In the genomic region with DNA sequence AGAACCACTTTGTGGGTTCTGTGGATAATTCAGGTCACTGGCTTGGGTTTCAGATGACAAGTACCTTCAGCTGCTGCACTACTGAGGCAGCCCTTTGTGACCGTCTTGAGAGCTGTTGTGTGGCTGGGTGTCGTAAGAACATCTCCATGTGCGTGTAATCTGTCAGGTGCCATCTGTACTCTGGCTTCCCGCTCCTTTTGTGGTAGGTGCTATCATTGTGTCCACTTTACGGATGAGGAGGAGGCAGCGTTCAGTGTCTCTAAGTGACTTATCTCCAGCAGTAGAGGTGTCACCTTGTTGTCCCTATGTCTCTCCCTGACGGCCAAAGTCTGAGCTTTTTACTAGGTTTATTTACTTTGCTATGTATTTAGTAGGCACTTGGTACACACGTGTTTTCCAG, we compare ENCODE assay signal across 32 mouse cellular contexts. TPM values are rescaled to one million over a fixed set of nuclear protein-coding genes. Genes with fewer than 3 reads are reported as not detected.
A peak's percentile ranks its signal among the peaks of the same experiment; 100 is the strongest.
DNase-seq lines count a peak whose midpoint lies in the region; ATAC-seq lines count a peak whose summit lies in the region.
"Had no signal": no experiment of that assay in that cellular context is flagged by ENCODE, and none has a peak within 500 bp of the region (broad histone marks: within the 10 kb centered on the region; RNA-seq: fewer than 3 reads in every experiment).

No protein-coding gene starts in this region.

- no peak overlapping the region for H3K9ac ChIP-seq in intestine, embryonic 15.5 days
- H3K9ac ChIP-seq in liver, embryonic 13.5 days, result peak overlapping the region; percentile 19; the same call in 1 of the 2 replicates
- H3K9ac ChIP-seq: forebrain, embryonic 15.5 days; limb, embryonic 13.5 days; lung, embryonic 15.5 days; midbrain, embryonic 12.5 days; stomach, embryonic 15.5 days had no signal

- peaks cover 79% of the 10 kb centered on the region for H3K4me1 ChIP-seq in megakaryocyte, embryonic 14.5 days
- H3K4me1 ChIP-seq in intestine, embryonic 15.5 days (replicated peaks), result peaks cover 13% of the 10 kb centered on the region
- peaks cover 87% of the 10 kb centered on the region for H3K4me1 ChIP-seq in liver, embryonic 13.5 days (replicated peaks)
- H3K4me1 ChIP-seq in limb, embryonic 10.5 days, result peaks cover 30% of the 10 kb centered on the region

- H3K27ac ChIP-seq in intestine, embryonic 15.5 days, result 0 out of 2 replicates have a peak overlapping the region, but pooled peaks have one; percentile 38
- peak overlapping the region; percentile 88 for H3K27ac ChIP-seq in liver, embryonic 13.5 days
- H3K27ac ChIP-seq in limb, embryonic 10.5 days, result no peak overlapping the region
- H3K27ac ChIP-seq: forebrain, embryonic 15.5 days; limb, embryonic 13.5 days; lung, embryonic 15.5 days; midbrain, embryonic 12.5 days had no signal

- WGBS in intestine, embryonic 15.5 days, result 59% methylated on average over 8 of the region's 8 CpGs
- 9% methylated on average over 8 of the region's 8 CpGs for WGBS in liver, embryonic 13.5 days (ENCODE audit: insufficient replicate concordance)
- 84% methylated on average over 8 of the region's 8 CpGs for WGBS in limb, embryonic 10.5 days

- H3K36me3 ChIP-seq in megakaryocyte, embryonic 14.5 days (replicated peaks; ENCODE audit: low read length), result peaks cover 8% of the 10 kb centered on the region
- no peaks in the 10 kb centered on the region for H3K36me3 ChIP-seq in intestine, embryonic 15.5 days
- no peaks in the 10 kb centered on the region for H3K36me3 ChIP-seq in liver, embryonic 13.5 days
- H3K36me3 ChIP-seq in limb, embryonic 10.5 days, result peaks cover 2% of the 10 kb centered on the region; the same call in 1 of the 2 replicates
- H3K36me3 ChIP-seq: forebrain, embryonic 15.5 days; limb, embryonic 13.5 days; lung, embryonic 15.5 days; midbrain, embryonic 12.5 days; stomach, embryonic 15.5 days had no signal

- no peaks in the 10 kb centered on the region for H3K9me3 ChIP-seq in megakaryocyte, embryonic 14.5 days
- no peaks in the 10 kb centered on the region for H3K9me3 ChIP-seq in intestine, embryonic 15.5 days
- H3K9me3 ChIP-seq in liver, embryonic 13.5 days (replicated peaks), result no peaks in the 10 kb centered on the region
- no peaks in the 10 kb centered on the region for H3K9me3 ChIP-seq in limb, embryonic 10.5 days (replicated peaks)
- H3K9me3 ChIP-seq: forebrain, embryonic 15.5 days; limb, embryonic 13.5 days; lung, embryonic 15.5 days; midbrain, embryonic 12.5 days; stomach, embryonic 15.5 days had no signal

- no peak for ATAC-seq in megakaryocyte, adult 5-6 weeks (ENCODE audit: poor library complexity, severe bottlenecking)
- ATAC-seq in intestine, embryonic 15.5 days, result no peak
- ATAC-seq in liver, embryonic 13.5 days (ENCODE audit: low read depth), result no peak
- peak; percentile 67 for ATAC-seq in megakaryocyte-erythroid progenitor cell, adult 5-6 weeks (replicated peaks; ENCODE audit: low FRiP score, low TSS enrichment, poor library complexity, severe bottlenecking)
- ATAC-seq: forebrain, embryonic 15.5 days had no signal

- H3K4me2 ChIP-seq in intestine, embryonic 15.5 days (replicated peaks), result no peak overlapping the region
- peak overlapping the region; percentile 18; the same call in 1 of the 2 replicates for H3K4me2 ChIP-seq in liver, embryonic 13.5 days
- H3K4me2 ChIP-seq: forebrain, embryonic 15.5 days; heart, embryonic 11.5 days; limb, embryonic 13.5 days; lung, embryonic 15.5 days; midbrain, embryonic 12.5 days; stomach, embryonic 15.5 days had no signal

- no peaks in the 10 kb centered on the region for H3K27me3 ChIP-seq in megakaryocyte, embryonic 14.5 days (replicated peaks)
- H3K27me3 ChIP-seq in intestine, embryonic 15.5 days (replicated peaks), result no peaks in the 10 kb centered on the region
- no peaks in the 10 kb centered on the region for H3K27me3 ChIP-seq in liver, embryonic 13.5 days
- no peaks in the 10 kb centered on the region for H3K27me3 ChIP-seq in limb, embryonic 10.5 days (ENCODE audit: low read depth, poor library complexity, severe bottlenecking)
- H3K27me3 ChIP-seq: forebrain, embryonic 15.5 days; limb, embryonic 13.5 days; lung, embryonic 15.5 days; midbrain, embryonic 12.5 days; stomach, embryonic 15.5 days had no signal

- DNase-seq in liver, embryonic 13.5 days, result no peak
- DNase-seq in spleen, adult 18-20 months, result no peak
- DNase-seq in gastrocnemius, adult 18-20 months (ENCODE audit: low spot score), result no peak
- DNase-seq in limb, embryonic 10.5 days (ENCODE audit: low spot score), result no peak
- DNase-seq: adrenal gland, postnatal 10 days; cerebellum, adult 2 months; gastrocnemius, postnatal 10 days; kidney, adult 9 months; kidney, postnatal 25 days; lung, postnatal 36 days; right cerebral cortex, postnatal 14 days; thymus, adult 18-20 months had no signal

- peak overlapping the region; percentile 28 for H3K4me3 ChIP-seq in megakaryocyte, embryonic 14.5 days (replicated peaks)
- H3K4me3 ChIP-seq in intestine, embryonic 15.5 days (replicated peaks), result no peak overlapping the region
- H3K4me3 ChIP-seq in liver, embryonic 13.5 days (replicated peaks), result no peak overlapping the region
- H3K4me3 ChIP-seq in limb, embryonic 10.5 days, result no peak overlapping the region
- H3K4me3 ChIP-seq: forebrain, embryonic 15.5 days; limb, embryonic 13.5 days; lung, embryonic 15.5 days; midbrain, embryonic 12.5 days; stomach, embryonic 15.5 days had no signal

RNA-seq across cellular contexts. Expression of a gene that starts 7.3 kb away (rescaled TPM):
- 6.7 and 20.0 TPM in 2 replicates for polyA plus RNA-seq in megakaryocyte, embryonic 14.5 days (2012; ENCODE audit: insufficient read depth, low replicate concordance)
- 14.0 and 21.5 TPM in 2 replicates for total RNA-seq in megakaryocyte, adult 5-6 weeks (2015)
- 69.7 and 84.8 TPM in 2 replicates for total RNA-seq in megakaryocyte, adult 5-6 weeks (2017)
- 27.7 and 32.1 TPM in 2 replicates for polyA plus RNA-seq in intestine, embryonic 15.5 days (2015; fragmentation: Nextera tagmentation; extraction: Ambion mirVana)
- polyA plus RNA-seq in liver, embryonic 13.5 days (2015; fragmentation: Nextera tagmentation; extraction: Ambion mirVana), result 17.3 and 21.8 TPM in 2 replicates
- total RNA-seq in megakaryocyte-erythroid progenitor cell, adult 5-6 weeks (2014; fragmentation: Nextera tagmentation), result 69.3 and 99.2 TPM in 2 replicates
- 84.3 and 107 TPM in 2 replicates for total RNA-seq in megakaryocyte-erythroid progenitor cell, adult 5-6 weeks (2017)
- 100 to 1,000 TPM; 309 to 319 TPM for total RNA-seq in gastrocnemius, adult 18-20 months (2021)
- 25.6 and 29.5 TPM in 2 replicates for polyA plus RNA-seq in limb, embryonic 10.5 days (2016; fragmentation: Nextera tagmentation; extraction: Ambion mirVana)

RNA-seq across cellular contexts. Expression of a gene that starts 17.2 kb away (rescaled TPM):
- not detected in 2 replicates for polyA plus RNA-seq in megakaryocyte, embryonic 14.5 days (2012; ENCODE audit: insufficient read depth, low replicate concordance)
- not detected in 2 replicates for total RNA-seq in megakaryocyte, adult 5-6 weeks (2015)
- 0.40 TPM in 1 of 2 replicates, not detected in the other for total RNA-seq in megakaryocyte, adult 5-6 weeks (2017)
- polyA plus RNA-seq in intestine, embryonic 15.5 days (2015; fragmentation: Nextera tagmentation; extraction: Ambion mirVana), result 0.93 and 1.5 TPM in 2 replicates
- 0.57 and 0.78 TPM in 2 replicates for polyA plus RNA-seq in liver, embryonic 13.5 days (2015; fragmentation: Nextera tagmentation; extraction: Ambion mirVana)
- not detected in 2 replicates for total RNA-seq in megakaryocyte-erythroid progenitor cell, adult 5-6 weeks (2014; fragmentation: Nextera tagmentation)
- not detected in 2 replicates for total RNA-seq in megakaryocyte-erythroid progenitor cell, adult 5-6 weeks (2017)
- not detected for total RNA-seq in gastrocnemius, adult 18-20 months (2021)
- 1.1 and 1.4 TPM in 2 replicates for polyA plus RNA-seq in limb, embryonic 10.5 days (2016; fragmentation: Nextera tagmentation; extraction: Ambion mirVana)
- total RNA-seq: adrenal gland, postnatal 10 days; gastrocnemius, postnatal 10 days; granulocyte monocyte progenitor cell, adult 5-6 weeks; layer of hippocampus, adult 8-10 months; left cerebral cortex, postnatal 14 days; monocyte, adult 5-6 weeks; neutrophil, adult 5-6 weeks had no signal
- polyA plus RNA-seq: cerebellum, adult 2 months; spleen, adult 2 months; urinary bladder, adult 2 months had no signal

RNA-seq across cellular contexts. Expression of a gene that starts 45.3 kb away (rescaled TPM):
- polyA plus RNA-seq in megakaryocyte, embryonic 14.5 days (2012; ENCODE audit: insufficient read depth, low replicate concordance), result not detected in 2 replicates
- total RNA-seq in megakaryocyte, adult 5-6 weeks (2015), result not detected in 2 replicates
- total RNA-seq in megakaryocyte, adult 5-6 weeks (2017), result not detected in 2 replicates
- polyA plus RNA-seq in intestine, embryonic 15.5 days (2015; fragmentation: Nextera tagmentation; extraction: Ambion mirVana), result 0.18 TPM in 1 of 2 replicates, not detected in the other
- 0.24 TPM in 1 of 2 replicates, not detected in the other for polyA plus RNA-seq in liver, embryonic 13.5 days (2015; fragmentation: Nextera tagmentation; extraction: Ambion mirVana)
- total RNA-seq in megakaryocyte-erythroid progenitor cell, adult 5-6 weeks (2014; fragmentation: Nextera tagmentation), result not detected in 2 replicates
- total RNA-seq in megakaryocyte-erythroid progenitor cell, adult 5-6 weeks (2017), result not detected in 2 replicates
- not detected for total RNA-seq in gastrocnemius, adult 18-20 months (2021)
- polyA plus RNA-seq in limb, embryonic 10.5 days (2016; fragmentation: Nextera tagmentation; extraction: Ambion mirVana), result not detected in 2 replicates
- total RNA-seq: adrenal gland, postnatal 10 days; gastrocnemius, postnatal 10 days; granulocyte monocyte progenitor cell, adult 5-6 weeks; layer of hippocampus, adult 8-10 months; left cerebral cortex, postnatal 14 days; MEL; monocyte, adult 5-6 weeks; neutrophil, adult 5-6 weeks had no signal
- polyA plus RNA-seq: cerebellum, adult 2 months; embryonic facial prominence, embryonic 14.5 days; heart, embryonic 11.5 days; heart, postnatal 0 days; limb, embryonic 13.5 days; lung, embryonic 15.5 days; spleen, adult 2 months; stomach, embryonic 15.5 days; urinary bladder, adult 2 months had no signal
